Mouse (Mus musculus) liver, postnatal 0 days (tissue): ENCODE data around the gene Arap1. TPM values are rescaled to one million over a fixed set of nuclear protein-coding genes. Genes with fewer than 3 reads are reported as not detected.
A peak's percentile ranks its signal among the peaks of the same experiment; 100 is the strongest.

Experiments
- ATAC-seq: fragments of 200-750 bp; cut with Nextera tagmentation; 2 replicates; pipeline ENCODE4 v1.8.0; 2017; ENCODE audit warnings: mild to moderate bottlenecking, moderate library complexity
- DNase-seq: peaks from one replicate; pipeline ENCODE4 v3.0.0-alpha.2; 2016
- H3K27ac ChIP-seq: fragments of 300-500 bp; sonication (generic); 2 replicates; pipeline ENCODE4 v1.5.1; 2014; ENCODE audit warnings: antibody characterized with exemption, moderate library complexity, mild to moderate bottlenecking, low read depth
- H3K27me3 ChIP-seq: fragments of 300-500 bp; sonication (generic); 2 replicates; pipeline ENCODE4 v1.6.1; 2014; ENCODE audit warnings: low read length, control low read depth, mixed read lengths; ENCODE audit not compliant: insufficient read depth
- H3K36me3 ChIP-seq: fragments of 300-500 bp; sonication (generic); replicated peaks from 2 replicates; pipeline ENCODE4 v1.6.1; 2014; ENCODE audit warnings: mild to moderate bottlenecking, control low read depth, low read length, moderate library complexity, mixed read lengths; ENCODE audit not compliant: insufficient read depth
- H3K4me1 ChIP-seq: fragments of 300-500 bp; sonication (generic); 2 replicates; pipeline ENCODE4 v1.6.1; 2014; ENCODE audit warnings: antibody characterized with exemption, mild to moderate bottlenecking, control low read depth; ENCODE audit not compliant: insufficient read depth
- H3K4me2 ChIP-seq: fragments of 300-500 bp; sonication (generic); 2 replicates; pipeline ENCODE4 v1.6.1; 2014; ENCODE audit warnings: low read depth, mild to moderate bottlenecking, low read length, moderate library complexity, mixed read lengths
- H3K4me3 ChIP-seq: fragments of 300-500 bp; sonication (generic); 2 replicates; pipeline ENCODE4 v1.5.1; 2014; ENCODE audit warnings: low read depth, low read length
- H3K9ac ChIP-seq: fragments of 300-500 bp; sonication (generic); replicated peaks from 2 replicates; pipeline ENCODE4 v1.6.1; 2014; ENCODE audit warnings: mild to moderate bottlenecking, moderate library complexity
- H3K9me3 ChIP-seq: fragments of 300-500 bp; sonication (generic); 2 replicates; pipeline ENCODE4 v1.6.1; 2016; ENCODE audit warnings: mild to moderate bottlenecking, control low read depth, low read length, mixed read lengths
- CTCF ChIP-seq: sonication (generic); IDR thresholded peaks from 2 replicates; pipeline ENCODE4 v1.5.1; 2016; ENCODE audit warnings: antibody characterized with exemption, low read depth
- EP300 ChIP-seq: IDR thresholded peaks from 2 replicates; pipeline ENCODE4 v1.6.1; 2016; ENCODE audit warnings: antibody characterized with exemption, low read depth, mild to moderate bottlenecking
- WGBS: fragments of 180-500 bp; shearing (Covaris S2); extraction: QIAGEN DNeasy Blood & Tissue Kit; methylation state at CpG from one replicate; pipeline ENCODE4 v1.1.7; 2014; ENCODE audit not compliant: insufficient replicate concordance; 5-methylcytosine and 5-hydroxymethylcytosine counted together
- polyA plus RNA-seq: library from polyadenylated mRNA; unstranded; fragments of >200 nt; fragmentation: Nextera tagmentation; extraction: Ambion mirVana; gene quantifications from 2 replicates; pipeline ENCODE4 v1.2.1, GENCODE M21; 2015

Gene Arap1
- polyA plus RNA-seq, 1 experiment from 2014 or later = 18.1 TPM

- Histone ChIP-seq H3K4me2 (no peak overlapping the region), H3K36me3 (no peaks in the 10 kb centered on the region), H3K27ac (no peak overlapping the region), H3K4me3 (no peak overlapping the region), H3K4me1 (peaks cover 3% of the 10 kb centered on the region; the same call in 1 of the 2 replicates), H3K9me3 (no peaks in the 10 kb centered on the region), H3K27me3 (peaks cover 13% of the 10 kb centered on the region; the same call in 1 of the 2 replicates), H3K9ac (no peak overlapping the region)
- WGBS = 74% methylated on average over 8 of the region's 8 CpGs
- ATAC-seq = no peak
- TF ChIP-seq EP300 = no peak
- no peak for TF ChIP-seq CTCF
- DNase-seq = no peak
These were observed 74.8 kb downstream of the Arap1 start for GRCm38 (mm10) chr7:101422646-101423045.

- no peak overlapping the region for H3K4me3 ChIP-seq
- H3K9me3 ChIP-seq = no peaks in the 10 kb centered on the region
- no peak overlapping the region for H3K4me2 ChIP-seq
- WGBS = 63% methylated on average over 6 of the region's 6 CpGs
- DNase-seq = no peak
- no peak overlapping the region for H3K27ac ChIP-seq
- TF ChIP-seq CTCF (no peak), EP300 (no peak)
- no peak overlapping the region for H3K9ac ChIP-seq
- ATAC-seq = no peak
- no peaks in the 10 kb centered on the region for H3K36me3 ChIP-seq
- H3K27me3 ChIP-seq = peaks cover 13% of the 10 kb centered on the region; the same call in 1 of the 2 replicates
- peaks cover 3% of the 10 kb centered on the region; the same call in 1 of the 2 replicates for H3K4me1 ChIP-seq
These were observed 76.1 kb downstream of the Arap1 start for GRCm38 (mm10) chr7:101423970-101424369.

GRCm38 (mm10) chr7:101426692-101427091 lies 78.8 kb downstream of the Arap1 start:
- WGBS = 66% methylated on average over 8 of the region's 8 CpGs
- Histone ChIP-seq H3K4me2 (no peak overlapping the region), H3K27me3 (0 out of 2 replicates have a peak, but pooled peaks cover 5% of the 10 kb centered on the region), H3K4me1 (no peaks in the 10 kb centered on the region), H3K9ac (no peak overlapping the region), H3K4me3 (no peak overlapping the region), H3K9me3 (no peaks in the 10 kb centered on the region), H3K36me3 (no peaks in the 10 kb centered on the region), H3K27ac (no peak overlapping the region)
- TF ChIP-seq EP300 = no peak
- ATAC-seq = no peak
- no peak for DNase-seq

GRCm38 (mm10) chr7:101427736-101428135 lies 79.9 kb downstream of the Arap1 start:
- DNase-seq (peak; percentile 48), ATAC-seq (no peak)
- H3K36me3 ChIP-seq = no peaks in the 10 kb centered on the region
- TF ChIP-seq CTCF = peak; percentile 92
- TF ChIP-seq EP300 = no peak
- H3K9me3 ChIP-seq = no peaks in the 10 kb centered on the region
- no peak overlapping the region for H3K27ac ChIP-seq
- no peak overlapping the region for H3K4me3 ChIP-seq
- no peak overlapping the region for H3K4me2 ChIP-seq
- H3K4me1 ChIP-seq = no peaks in the 10 kb centered on the region
- no peak overlapping the region for H3K9ac ChIP-seq
- H3K27me3 ChIP-seq = no peaks in the 10 kb centered on the region
- WGBS = 13% methylated on average over 2 of the region's 2 CpGs

GRCm38 (mm10) chr7:101435038-101435437 lies 87.2 kb downstream of the Arap1 start:
- Histone ChIP-seq H3K27ac (no peak overlapping the region), H3K27me3 (no peaks in the 10 kb centered on the region), H3K36me3 (no peaks in the 10 kb centered on the region), H3K4me2 (no peak overlapping the region), H3K9me3 (no peaks in the 10 kb centered on the region), H3K4me3 (no peak overlapping the region), H3K9ac (no peak overlapping the region), H3K4me1 (no peaks in the 10 kb centered on the region)
- 55% methylated on average over 6 of the region's 6 CpGs for whole genome bisulfite sequencing
- TF ChIP-seq CTCF (no peak), EP300 (no peak)
- DNase-seq (no peak), ATAC-seq (no peak)

GRCm38 (mm10) chr7:101437876-101438275 lies 90.0 kb downstream of the Arap1 start:
- H3K4me1 ChIP-seq = no peaks in the 10 kb centered on the region
- ATAC-seq = no peak
- H3K27ac ChIP-seq = no peak overlapping the region
- H3K9ac ChIP-seq = no peak overlapping the region
- H3K36me3 ChIP-seq = no peaks in the 10 kb centered on the region
- H3K9me3 ChIP-seq = no peaks in the 10 kb centered on the region
- H3K4me3 ChIP-seq = no peak overlapping the region
- WGBS = 11% methylated on average over 1 of the region's 1 CpGs
- DNase-seq = no peak
- TF ChIP-seq EP300 (no peak), CTCF (no peak)
- no peak overlapping the region for H3K4me2 ChIP-seq
- H3K27me3 ChIP-seq = no peaks in the 10 kb centered on the region

- no peaks in the 10 kb centered on the region for H3K9me3 ChIP-seq
- no peaks in the 10 kb centered on the region for H3K27me3 ChIP-seq
- DNase-seq (no peak), ATAC-seq (no peak)
- H3K4me2 ChIP-seq = no peak overlapping the region
- H3K36me3 ChIP-seq = no peaks in the 10 kb centered on the region
- no peak overlapping the region for H3K4me3 ChIP-seq
- no peak overlapping the region for H3K27ac ChIP-seq
- 72% methylated on average over 10 of the region's 10 CpGs for WGBS
- TF ChIP-seq CTCF (no peak), EP300 (no peak)
- no peaks in the 10 kb centered on the region for H3K4me1 ChIP-seq
- no peak overlapping the region for H3K9ac ChIP-seq
These were observed 95.2 kb downstream of the Arap1 start for GRCm38 (mm10) chr7:101443093-101443492.
